In the genomic region with DNA sequence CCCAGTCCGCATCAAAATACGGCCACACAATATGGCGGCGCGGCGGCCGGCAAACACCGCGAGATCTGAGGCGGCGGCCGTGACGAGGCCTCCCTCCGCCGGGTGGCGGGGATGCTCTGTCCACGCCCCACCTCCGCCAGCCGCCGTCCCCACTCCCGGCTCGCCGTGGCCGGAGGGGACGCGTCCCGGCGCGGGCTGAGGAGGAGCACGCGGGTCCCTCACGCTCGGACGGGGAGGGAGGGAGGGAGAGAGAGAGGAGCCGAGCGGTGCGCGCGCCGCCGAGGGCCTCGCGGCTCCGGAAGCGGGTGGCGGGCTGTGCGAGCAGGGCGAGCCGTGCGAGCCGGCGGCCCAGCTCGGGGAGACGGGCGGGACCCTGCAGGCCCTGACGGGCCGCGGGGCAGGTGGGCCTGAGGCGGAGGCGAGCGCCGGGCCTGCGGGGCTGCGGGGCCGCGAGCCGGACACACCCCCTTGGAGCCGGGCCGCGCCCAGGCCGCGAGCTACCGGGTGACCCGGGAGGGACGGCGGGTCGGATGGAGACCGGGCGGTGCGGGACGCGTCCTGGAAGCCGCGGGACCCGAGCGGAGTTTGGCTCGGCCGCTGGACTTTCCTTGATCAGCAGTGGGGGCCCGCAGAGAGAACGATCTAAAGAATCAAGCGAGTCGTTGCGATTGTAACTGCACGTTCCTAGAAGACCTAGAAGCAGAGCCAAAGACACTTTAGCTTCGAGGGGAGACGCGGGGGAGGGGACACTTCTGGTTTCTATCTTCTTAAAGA, we compare ENCODE assay signal across 7 mouse cellular contexts. TPM values are rescaled to one million over a fixed set of nuclear protein-coding genes. Genes with fewer than 3 reads are reported as not detected.
DNase-seq lines count a peak whose midpoint lies in the region; ATAC-seq and TF ChIP-seq lines count a peak whose summit lies in the region.

A gene (minus strand): TSS at position 3 of the 774 bp plus-strand sequence.

- peak; percentile 90 for ATAC-seq in embryonic facial prominence, embryonic 12.5 days (ENCODE audit: insufficient number of reproducible peaks, insufficient read depth, low FRiP score, low TSS enrichment)
- peak; percentile 92 for ATAC-seq in limb, embryonic 12.5 days (ENCODE audit: insufficient number of reproducible peaks, insufficient read depth, low FRiP score, low TSS enrichment, low read depth)
- ATAC-seq in midbrain, embryonic 15.5 days (replicated peaks): peak; percentile 98

- no peaks in the 10 kb centered on the region for H3K27me3 ChIP-seq in embryonic facial prominence, embryonic 12.5 days
- H3K27me3 ChIP-seq in kidney, adult 2 months (replicated peaks; ENCODE audit: control insufficient read depth, insufficient read depth, low read length): no peaks in the 10 kb centered on the region
- H3K27me3 ChIP-seq in limb, embryonic 12.5 days: no peaks in the 10 kb centered on the region
- H3K27me3 ChIP-seq in midbrain, embryonic 15.5 days (replicated peaks): no peaks in the 10 kb centered on the region
- no peaks in the 10 kb centered on the region for H3K27me3 ChIP-seq in spleen, adult 2 months (ENCODE audit: control insufficient read depth, insufficient read depth, low read length)

- H3K36me3 ChIP-seq in embryonic facial prominence, embryonic 12.5 days: no peaks in the 10 kb centered on the region
- no peaks in the 10 kb centered on the region for H3K36me3 ChIP-seq in kidney, adult 2 months (ENCODE audit: control insufficient read depth, insufficient read depth, low read length)
- H3K36me3 ChIP-seq in limb, embryonic 12.5 days: no peaks in the 10 kb centered on the region
- no peaks in the 10 kb centered on the region for H3K36me3 ChIP-seq in midbrain, embryonic 15.5 days (replicated peaks)
- H3K36me3 ChIP-seq in spleen, adult 2 months (ENCODE audit: control insufficient read depth, insufficient read depth, low read length): no peaks in the 10 kb centered on the region

- no peak for TF ChIP-seq CTCF in kidney, adult 2 months (conservative IDR thresholded peaks at IDR 0.05; ENCODE audit: insufficient read depth, insufficient read length, low read depth, low read length)
- no peak for TF ChIP-seq CTCF in spleen, adult 2 months (IDR thresholded peaks at IDR 0.05; ENCODE audit: extremely low read depth, insufficient read depth, insufficient read length, insufficient replicate concordance)

- WGBS in embryonic facial prominence, embryonic 12.5 days: under 1% methylated on average over 90 of the region's 97 CpGs
- under 1% methylated on average over 96 of the region's 97 CpGs for WGBS in kidney, adult 2 months
- under 1% methylated on average over 89 of the region's 97 CpGs for WGBS in limb, embryonic 12.5 days
- WGBS in midbrain, embryonic 15.5 days: under 1% methylated on average over 80 of the region's 97 CpGs
- WGBS in spleen, adult 2 months: 1% methylated on average over 90 of the region's 97 CpGs

- H3K4me1 ChIP-seq in embryonic facial prominence, embryonic 12.5 days: peaks cover 15% of the 10 kb centered on the region
- H3K4me1 ChIP-seq in kidney, adult 2 months (ENCODE audit: control insufficient read depth, insufficient read depth, low read length): peaks cover 16% of the 10 kb centered on the region; the same call in 1 of the 2 replicates
- peaks cover 12% of the 10 kb centered on the region for H3K4me1 ChIP-seq in limb, embryonic 12.5 days (replicated peaks)
- peaks cover 29% of the 10 kb centered on the region for H3K4me1 ChIP-seq in midbrain, embryonic 15.5 days
- H3K4me1 ChIP-seq in spleen, adult 2 months (ENCODE audit: control insufficient read depth, insufficient read depth, insufficient read length): peaks cover 6% of the 10 kb centered on the region

- H3K9me3 ChIP-seq in embryonic facial prominence, embryonic 12.5 days: no peaks in the 10 kb centered on the region
- no peaks in the 10 kb centered on the region for H3K9me3 ChIP-seq in limb, embryonic 12.5 days
- no peaks in the 10 kb centered on the region for H3K9me3 ChIP-seq in midbrain, embryonic 15.5 days

- TF ChIP-seq POLR2A in kidney, adult 2 months (IDR thresholded peaks at IDR 0.05; ENCODE audit: low read depth, low read length): peak; percentile 3
- no peak; the same call in 1 of the 2 replicates for TF ChIP-seq POLR2A in spleen, adult 2 months (IDR thresholded peaks at IDR 0.05; ENCODE audit: low read depth, low read length)

- peak within 1 kb of the TSS; percentile 99 for H3K4me3 ChIP-seq in embryonic facial prominence, embryonic 12.5 days
- H3K4me3 ChIP-seq in kidney, adult 2 months (ENCODE audit: insufficient read depth, low read depth, low read length): peak within 1 kb of the TSS; percentile 95
- H3K4me3 ChIP-seq in limb, embryonic 12.5 days (replicated peaks): peak within 1 kb of the TSS; percentile 99
- H3K4me3 ChIP-seq in midbrain, embryonic 15.5 days: peak within 1 kb of the TSS; percentile 99
- peak within 1 kb of the TSS; percentile 93 for H3K4me3 ChIP-seq in spleen, adult 2 months (ENCODE audit: extremely low read depth, insufficient read depth, insufficient read length)

- H3K9ac ChIP-seq in embryonic facial prominence, embryonic 12.5 days: peak within 1 kb of the TSS; percentile 100
- H3K9ac ChIP-seq in limb, embryonic 12.5 days (replicated peaks): peak within 1 kb of the TSS; percentile 99
- H3K9ac ChIP-seq in midbrain, embryonic 15.5 days: peak within 1 kb of the TSS; percentile 98

- H3K4me2 ChIP-seq in embryonic facial prominence, embryonic 12.5 days (replicated peaks): peak within 1 kb of the TSS; percentile 69
- H3K4me2 ChIP-seq in limb, embryonic 12.5 days: peak within 1 kb of the TSS; percentile 80
- peak within 1 kb of the TSS; percentile 73 for H3K4me2 ChIP-seq in midbrain, embryonic 15.5 days

- peak within 1 kb of the TSS; percentile 99 for H3K27ac ChIP-seq in embryonic facial prominence, embryonic 12.5 days
- peak within 1 kb of the TSS; percentile 79 for H3K27ac ChIP-seq in kidney, adult 2 months (ENCODE audit: insufficient read depth, low read depth, low read length)
- H3K27ac ChIP-seq in limb, embryonic 12.5 days: peak within 1 kb of the TSS; percentile 100
- peak within 1 kb of the TSS; percentile 99 for H3K27ac ChIP-seq in midbrain, embryonic 15.5 days
- peak within 1 kb of the TSS; percentile 94 for H3K27ac ChIP-seq in spleen, adult 2 months (ENCODE audit: insufficient read depth, low read length)

- DNase-seq in adrenal gland, postnatal 25 days: peak; percentile 92
- peak; percentile 93 to 95 for DNase-seq in heart, adult 18-20 months
- DNase-seq in kidney, adult 2 months: peak; percentile 96
- peak; percentile 69 to 87 for DNase-seq in spleen, adult 2 months (ENCODE audit: low read depth in 1 of 2, low spot score in 2 of 2)

RNA-seq across cellular contexts. Expression of the gene that starts here (rescaled TPM):
- 56.6 and 60.7 TPM in 2 replicates for total RNA-seq in adrenal gland, postnatal 25 days (2021)
- 26.4 TPM in 2 replicates for polyA plus RNA-seq in embryonic facial prominence, embryonic 12.5 days (2016; fragmentation: Nextera tagmentation; extraction: Ambion mirVana)
- 10 to 100 TPM; 44.5 to 52.9 TPM for total RNA-seq in heart, adult 18-20 months (2021)
- polyA plus RNA-seq in kidney, adult 2 months (2012; rRNA removed): 35.8 and 44.1 TPM in 2 replicates
- polyA plus RNA-seq in limb, embryonic 12.5 days (2016; fragmentation: Nextera tagmentation; extraction: Ambion mirVana): 27.5 and 29.5 TPM in 2 replicates
- 13.1 and 13.7 TPM in 2 replicates for polyA plus RNA-seq in midbrain, embryonic 15.5 days (2015; fragmentation: Nextera tagmentation; extraction: Ambion mirVana)
- 30.0 and 31.8 TPM in 2 replicates for polyA plus RNA-seq in spleen, adult 2 months (2012; rRNA removed)

Comparison
In these comparisons a context has a peak if more than half of its experiments do, and no peak if none do; other contexts are left out.
1. Peak in every context shown above with its lines: DNase-seq, ATAC-seq, H3K4me3 ChIP-seq and H3K27ac ChIP-seq.